Mouse (Mus musculus): Measurements from ENCODE around the gene Cdh8. TPM values are rescaled to one million over a fixed set of nuclear protein-coding genes. Genes with fewer than 3 reads are reported as not detected.

Cdh8 gene
- polyA plus RNA-seq, 1 experiment = not detected

DNA sequence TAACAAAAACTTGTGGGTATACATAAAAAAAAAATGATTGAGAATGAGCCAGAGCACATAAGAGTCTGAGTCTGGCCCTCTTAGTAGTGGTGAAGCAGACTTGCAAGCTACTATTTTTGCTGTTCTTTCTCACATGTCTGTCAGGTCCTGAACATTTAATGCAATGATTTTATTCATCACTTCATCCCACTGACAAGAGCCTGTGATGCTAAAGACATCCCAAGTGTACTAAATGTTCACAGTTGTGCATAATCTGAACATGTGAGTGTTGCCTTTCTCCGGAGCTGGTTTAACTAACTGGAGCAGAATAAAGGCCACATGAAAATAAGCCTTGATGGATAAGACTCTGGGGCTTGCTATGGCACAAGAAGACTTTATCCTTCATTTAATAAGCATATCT lies 131.2 kb downstream of the Cdh8 start:
- no peaks in the 10 kb centered on the region for H3K36me3 ChIP-seq (ENCODE audit: control insufficient read depth, insufficient read depth, low read length)
- no peaks in the 10 kb centered on the region for H3K4me1 ChIP-seq (ENCODE audit: control insufficient read depth, insufficient read depth, insufficient read length, low read length)
- no peak for TF ChIP-seq POLR2A (IDR thresholded peaks at IDR 0.05; ENCODE audit: low read depth, low read length)
- no peak for TF ChIP-seq CTCF (IDR thresholded peaks at IDR 0.05; ENCODE audit: extremely low read depth, insufficient read length, insufficient replicate concordance, low read depth, low read length)
- no peak overlapping the region for H3K4me3 ChIP-seq (ENCODE audit: low read depth, low read length)
- H3K27me3 ChIP-seq (ENCODE audit: control insufficient read depth, insufficient read depth, low read length) = no peaks in the 10 kb centered on the region
- 84% methylated on average over 1 of the region's 1 CpGs for WGBS
- no peak overlapping the region for H3K27ac ChIP-seq (ENCODE audit: insufficient read depth, low read depth, low read length)

GRCm38 (mm10) chr8:99280375-99280774 lies 135.9 kb downstream of the Cdh8 start:
- H3K36me3 ChIP-seq (ENCODE audit: control insufficient read depth, insufficient read depth, low read length) = no peaks in the 10 kb centered on the region
- TF ChIP-seq CTCF (IDR thresholded peaks at IDR 0.05; ENCODE audit: extremely low read depth, insufficient read length, insufficient replicate concordance, low read depth, low read length) = no peak
- no peak for TF ChIP-seq POLR2A (IDR thresholded peaks at IDR 0.05; ENCODE audit: low read depth, low read length)
- H3K4me3 ChIP-seq (ENCODE audit: low read depth, low read length) = no peak overlapping the region
- H3K4me1 ChIP-seq (ENCODE audit: control insufficient read depth, insufficient read depth, insufficient read length, low read length) = no peaks in the 10 kb centered on the region
- H3K27ac ChIP-seq (ENCODE audit: insufficient read depth, low read depth, low read length) = no peak overlapping the region
- H3K27me3 ChIP-seq (ENCODE audit: control insufficient read depth, insufficient read depth, low read length) = no peaks in the 10 kb centered on the region

DNA sequence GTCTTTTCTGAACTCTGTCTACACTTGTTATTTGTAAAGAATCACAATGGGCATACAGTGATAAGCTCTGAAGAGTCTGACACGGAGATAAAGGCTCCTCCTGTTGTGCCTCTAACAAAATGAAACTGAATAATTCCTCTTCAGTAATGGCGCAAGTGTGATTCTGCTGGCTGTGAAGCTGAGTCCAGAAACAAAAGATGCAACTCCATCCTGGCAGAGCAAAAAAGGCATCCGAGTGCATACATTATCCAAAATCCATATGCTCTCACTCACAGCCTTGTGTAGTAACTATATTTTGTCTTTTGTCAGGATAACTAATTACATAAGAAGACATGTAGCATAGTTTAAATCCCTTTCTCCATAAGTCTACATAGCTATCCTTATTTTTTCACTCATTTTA lies 149.1 kb downstream of the Cdh8 start:
- no peaks in the 10 kb centered on the region for H3K36me3 ChIP-seq (ENCODE audit: control insufficient read depth, insufficient read depth, low read length)
- no peak overlapping the region for H3K27ac ChIP-seq (ENCODE audit: insufficient read depth, low read depth, low read length)
- no peaks in the 10 kb centered on the region for H3K4me1 ChIP-seq (ENCODE audit: control insufficient read depth, insufficient read depth, insufficient read length, low read length)
- WGBS = 64% methylated on average over 3 of the region's 3 CpGs
- no peak overlapping the region for H3K4me3 ChIP-seq (ENCODE audit: low read depth, low read length)
- H3K27me3 ChIP-seq (ENCODE audit: control insufficient read depth, insufficient read depth, low read length) = no peaks in the 10 kb centered on the region
- TF ChIP-seq CTCF (IDR thresholded peaks at IDR 0.05; ENCODE audit: extremely low read depth, insufficient read length, insufficient replicate concordance, low read depth, low read length) (no peak), POLR2A (IDR thresholded peaks at IDR 0.05; ENCODE audit: low read depth, low read length) (no peak)

GRCm38 (mm10) chr8:99234372-99234771 lies 181.9 kb downstream of the Cdh8 start:
- H3K27me3 ChIP-seq (ENCODE audit: control insufficient read depth, insufficient read depth, low read length) = no peaks in the 10 kb centered on the region
- 77% methylated on average over 4 of the region's 4 CpGs for WGBS
- TF ChIP-seq CTCF (IDR thresholded peaks at IDR 0.05; ENCODE audit: extremely low read depth, insufficient read length, insufficient replicate concordance, low read depth, low read length) = no peak
- H3K36me3 ChIP-seq (ENCODE audit: control insufficient read depth, insufficient read depth, low read length) = no peaks in the 10 kb centered on the region
- H3K27ac ChIP-seq (ENCODE audit: insufficient read depth, low read depth, low read length) = no peak overlapping the region
- no peak overlapping the region for H3K4me3 ChIP-seq (ENCODE audit: low read depth, low read length)
- no peaks in the 10 kb centered on the region for H3K4me1 ChIP-seq (ENCODE audit: control insufficient read depth, insufficient read depth, insufficient read length, low read length)

DNA sequence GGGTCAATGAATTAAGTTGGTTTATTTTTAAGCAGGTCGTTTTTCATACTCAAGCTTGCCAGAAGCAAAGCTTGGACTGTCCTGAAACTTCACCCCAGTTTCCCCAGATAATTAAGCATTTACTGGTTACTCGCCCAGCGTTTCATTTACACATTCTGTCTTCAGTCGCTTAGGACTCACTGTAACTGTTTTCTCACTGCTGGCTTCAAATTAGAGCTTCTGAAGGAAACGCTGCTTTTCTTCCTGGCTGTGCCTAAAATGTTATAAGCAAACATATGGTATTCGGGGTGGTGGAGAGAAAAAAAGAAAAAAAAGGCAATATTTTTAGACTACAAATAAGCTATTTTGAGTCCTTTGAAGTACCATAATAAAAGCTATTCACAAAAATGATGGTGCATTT lies 192.6 kb downstream of the Cdh8 start:
- Histone ChIP-seq H3K36me3 (ENCODE audit: control insufficient read depth, insufficient read depth, low read length) (no peaks in the 10 kb centered on the region), H3K4me1 (ENCODE audit: control insufficient read depth, insufficient read depth, insufficient read length, low read length) (no peaks in the 10 kb centered on the region), H3K4me3 (ENCODE audit: low read depth, low read length) (no peak overlapping the region), H3K27ac (ENCODE audit: insufficient read depth, low read depth, low read length) (no peak overlapping the region), H3K27me3 (ENCODE audit: control insufficient read depth, insufficient read depth, low read length) (no peaks in the 10 kb centered on the region)
- TF ChIP-seq CTCF (IDR thresholded peaks at IDR 0.05; ENCODE audit: extremely low read depth, insufficient read length, insufficient replicate concordance, low read depth, low read length) (no peak), POLR2A (IDR thresholded peaks at IDR 0.05; ENCODE audit: low read depth, low read length) (no peak)
- WGBS = 63% methylated on average over 6 of the region's 6 CpGs

GRCm38 (mm10) chr8:99205194-99205593 lies 211.1 kb downstream of the Cdh8 start:
- Histone ChIP-seq H3K27me3 (ENCODE audit: control insufficient read depth, insufficient read depth, low read length) (no peaks in the 10 kb centered on the region), H3K4me1 (ENCODE audit: control insufficient read depth, insufficient read depth, insufficient read length, low read length) (no peaks in the 10 kb centered on the region), H3K36me3 (ENCODE audit: control insufficient read depth, insufficient read depth, low read length) (no peaks in the 10 kb centered on the region), H3K27ac (ENCODE audit: insufficient read depth, low read depth, low read length) (no peak overlapping the region), H3K4me3 (ENCODE audit: low read depth, low read length) (no peak overlapping the region)
- TF ChIP-seq CTCF (IDR thresholded peaks at IDR 0.05; ENCODE audit: extremely low read depth, insufficient read length, insufficient replicate concordance, low read depth, low read length) = no peak
- TF ChIP-seq POLR2A (IDR thresholded peaks at IDR 0.05; ENCODE audit: low read depth, low read length) = no peak
- WGBS = 79% methylated on average over 7 of the region's 7 CpGs

- Histone ChIP-seq H3K4me1 (ENCODE audit: control insufficient read depth, insufficient read depth, insufficient read length, low read length) (no peaks in the 10 kb centered on the region), H3K27me3 (ENCODE audit: control insufficient read depth, insufficient read depth, low read length) (no peaks in the 10 kb centered on the region), H3K4me3 (ENCODE audit: low read depth, low read length) (no peak overlapping the region), H3K27ac (ENCODE audit: insufficient read depth, low read depth, low read length) (no peak overlapping the region), H3K36me3 (ENCODE audit: control insufficient read depth, insufficient read depth, low read length) (no peaks in the 10 kb centered on the region)
- no peak for TF ChIP-seq CTCF (IDR thresholded peaks at IDR 0.05; ENCODE audit: extremely low read depth, insufficient read length, insufficient replicate concordance, low read depth, low read length)
- TF ChIP-seq POLR2A (IDR thresholded peaks at IDR 0.05; ENCODE audit: low read depth, low read length) = no peak
- WGBS = 70% methylated on average over 2 of the region's 2 CpGs
These were observed 225.6 kb downstream of the Cdh8 start for GRCm38 (mm10) chr8:99190643-99191042.

GRCm38 (mm10) chr8:99186879-99187278 lies 229.4 kb downstream of the Cdh8 start:
- Histone ChIP-seq H3K4me3 (ENCODE audit: low read depth, low read length) (no peak overlapping the region), H3K4me1 (ENCODE audit: control insufficient read depth, insufficient read depth, insufficient read length, low read length) (no peaks in the 10 kb centered on the region), H3K36me3 (ENCODE audit: control insufficient read depth, insufficient read depth, low read length) (no peaks in the 10 kb centered on the region), H3K27me3 (ENCODE audit: control insufficient read depth, insufficient read depth, low read length) (no peaks in the 10 kb centered on the region), H3K27ac (ENCODE audit: insufficient read depth, low read depth, low read length) (no peak overlapping the region)
- TF ChIP-seq CTCF (IDR thresholded peaks at IDR 0.05; ENCODE audit: extremely low read depth, insufficient read length, insufficient replicate concordance, low read depth, low read length) = no peak
- TF ChIP-seq POLR2A (IDR thresholded peaks at IDR 0.05; ENCODE audit: low read depth, low read length) = no peak
- WGBS = 88% methylated on average over 5 of the region's 5 CpGs

Measured in small intestine, adult 2 months (tissue).